Mouse (Mus musculus) mature B cell (primary cell): Measurements from ENCODE around the gene Fap.

ENCODE experiments used
- in situ Hi-C: fragments of 300-500 bp; cut with MboI; formaldehyde crosslinking; loops from 2 replicates; pipeline ENCODE4 v1.14.3; 2019

Gene Fap

DNA sequence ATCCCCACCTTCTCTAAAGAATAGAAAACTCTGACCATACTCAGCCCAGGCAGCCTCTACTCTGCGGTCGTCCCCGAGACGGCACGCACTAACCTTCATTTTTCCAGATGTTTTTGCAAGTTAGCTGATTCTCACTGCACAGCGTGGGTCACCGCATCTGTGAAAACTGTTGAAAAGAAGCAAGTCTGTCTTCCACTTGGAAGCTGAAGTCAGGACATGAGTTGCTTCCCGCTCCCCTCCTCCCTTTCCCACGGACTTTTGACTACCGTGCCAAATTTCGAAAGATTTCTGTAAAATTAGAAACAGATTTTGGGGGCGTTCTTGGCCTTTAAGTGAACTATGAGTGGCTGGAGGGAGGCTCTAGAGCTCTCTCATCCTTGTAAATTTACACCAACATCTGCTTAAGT lies at the start of gene Fap:
TSS of gene Fap (minus strand) at position 323 of the 407 bp plus-strand sequence.
- in situ Hi-C loops: no loop called here

- in situ Hi-C loops: no loop called here
Measured at GRCm38 (mm10) chr2:62623024-62623441, 49.2 kb upstream of the Fap start.

- in situ Hi-C loops: no loop called here
Measured at GRCm38 (mm10) chr2:62619679-62620078, 45.8 kb upstream of the Fap start.

DNA sequence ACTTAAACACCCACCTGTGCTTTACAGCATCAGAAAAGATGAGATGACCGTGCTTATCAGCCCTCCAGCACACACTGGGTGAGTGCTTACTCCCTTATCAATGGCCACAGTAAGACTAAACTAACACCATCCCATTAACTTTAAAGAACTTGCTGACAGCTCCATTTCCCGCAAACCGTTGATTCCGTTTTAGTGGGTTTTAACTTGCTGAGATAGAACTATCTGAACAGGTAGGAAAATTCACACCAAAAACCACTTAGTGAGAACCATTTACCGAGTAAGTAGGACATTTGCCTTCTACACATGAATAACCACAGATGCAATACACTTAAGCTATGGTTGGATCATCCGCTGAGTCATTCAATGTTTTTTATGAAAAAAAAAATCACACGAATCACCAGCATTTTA lies 45.1 kb upstream of the Fap start:
- in situ Hi-C loops: no loop called here

DNA sequence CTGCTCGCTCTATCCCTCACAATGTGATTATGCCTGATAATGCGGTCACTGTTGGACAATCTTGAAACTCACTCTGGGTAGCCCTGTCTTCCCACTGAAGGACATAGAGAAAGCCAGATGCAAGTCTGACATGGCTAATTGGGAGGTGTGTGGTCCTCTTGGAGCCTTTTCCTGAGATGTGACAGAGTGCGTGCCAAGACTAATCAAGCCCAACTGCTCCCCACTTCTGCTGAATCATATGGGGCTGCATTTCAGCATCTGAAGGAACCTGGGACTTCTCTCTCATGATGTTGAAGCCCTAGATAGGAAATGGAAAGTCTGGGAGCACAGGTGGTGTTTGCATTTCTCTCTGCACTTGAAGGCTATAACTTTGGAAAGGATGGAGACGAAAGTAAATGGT lies 39.3 kb upstream of the Fap start:
- in situ Hi-C loops: no loop called here

DNA sequence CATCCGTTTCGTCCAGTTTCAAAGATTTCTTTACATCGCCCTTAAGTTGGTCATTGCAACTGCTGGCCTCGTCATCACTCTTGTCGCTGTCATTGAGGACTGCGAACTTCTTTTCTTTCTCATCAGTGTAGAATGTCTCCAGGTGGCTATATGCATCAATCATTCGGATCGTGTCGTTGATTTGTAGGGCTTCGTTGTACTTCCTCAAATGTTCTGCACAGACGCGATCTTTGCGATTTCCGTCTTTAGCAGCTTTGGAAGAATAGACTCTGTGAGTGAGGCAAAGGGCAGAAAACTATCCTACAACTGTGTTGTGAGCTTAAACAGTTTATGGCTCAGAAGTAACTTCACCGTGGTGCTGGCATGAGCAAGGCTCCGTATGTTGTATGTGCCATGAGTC lies 32.3 kb upstream of the Fap start:
- in situ Hi-C loops: no loop called here

DNA sequence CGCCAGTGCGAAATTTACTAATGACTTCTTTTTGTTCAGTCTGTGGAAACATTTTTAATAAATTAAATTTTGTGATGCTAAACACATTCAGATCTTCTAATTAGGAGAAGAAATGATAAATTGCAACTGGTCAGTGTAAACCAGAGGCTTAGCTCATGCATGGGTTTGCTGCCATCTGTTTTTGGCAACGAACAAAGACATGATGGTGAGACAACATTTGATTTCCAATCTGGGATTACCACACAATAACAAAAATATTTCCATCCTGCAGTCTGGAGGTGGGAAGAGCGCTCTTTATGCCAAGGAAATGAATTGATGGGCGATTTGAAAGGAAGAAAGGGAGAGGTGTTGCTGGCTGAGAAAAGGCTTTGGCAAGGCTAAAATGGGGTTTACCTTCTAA lies 29.7 kb upstream of the Fap start:
- in situ Hi-C loops: no loop called here

- in situ Hi-C loops: no loop called here
Measured at GRCm38 (mm10) chr2:62596586-62596985, 22.7 kb upstream of the Fap start.

DNA sequence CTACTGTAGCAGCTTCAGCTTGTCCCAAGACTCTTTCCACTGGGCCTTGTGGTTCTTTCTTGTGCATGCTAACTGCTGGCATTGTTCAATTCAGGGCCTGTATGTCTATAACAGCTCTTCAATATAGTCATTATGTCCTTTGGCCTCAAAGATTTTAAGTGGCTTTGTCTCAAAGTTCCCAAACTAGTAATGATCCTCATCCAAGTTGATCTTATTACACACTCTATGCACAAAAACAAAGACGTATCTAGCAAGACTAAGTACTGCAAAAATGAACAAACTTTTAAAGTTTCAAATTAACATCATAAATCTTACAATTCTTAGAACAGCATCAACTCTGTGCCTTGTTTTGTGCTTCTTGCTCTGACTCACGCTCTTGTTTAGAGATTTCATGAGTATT lies 20.6 kb upstream of the Fap start:
- in situ Hi-C loops: no loop called here

DNA sequence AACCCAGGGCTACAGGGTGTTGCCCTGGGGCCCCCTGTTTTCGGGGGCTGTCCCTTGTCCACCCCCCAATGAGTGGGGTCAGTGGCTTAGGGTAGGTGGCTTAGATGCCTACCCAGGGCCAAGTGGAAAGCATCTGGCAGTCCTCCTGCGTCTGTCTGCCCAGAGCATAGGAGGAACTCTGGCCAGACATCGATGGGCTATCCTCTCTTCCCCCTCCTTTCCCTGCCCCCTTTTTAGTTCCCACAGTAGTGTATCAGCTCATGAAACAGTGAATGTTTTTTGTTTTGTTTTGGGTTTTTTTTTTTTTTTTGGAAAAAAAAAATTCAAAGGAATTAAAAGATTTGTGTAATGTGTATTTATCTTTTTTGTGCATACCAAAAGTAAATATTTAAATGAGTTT lies 17.7 kb upstream of the Fap start:
- in situ Hi-C loops: no loop called here

GRCm38 (mm10) chr2:62589333-62589732 lies 15.5 kb upstream of the Fap start:
- in situ Hi-C loops: no loop called here

- in situ Hi-C loops: no loop called here
Measured at GRCm38 (mm10) chr2:62585769-62586168, 11.9 kb upstream of the Fap start.

GRCm38 (mm10) chr2:62574962-62575361 lies 1.1 kb upstream of the Fap start:
- in situ Hi-C loops: no loop called here

DNA sequence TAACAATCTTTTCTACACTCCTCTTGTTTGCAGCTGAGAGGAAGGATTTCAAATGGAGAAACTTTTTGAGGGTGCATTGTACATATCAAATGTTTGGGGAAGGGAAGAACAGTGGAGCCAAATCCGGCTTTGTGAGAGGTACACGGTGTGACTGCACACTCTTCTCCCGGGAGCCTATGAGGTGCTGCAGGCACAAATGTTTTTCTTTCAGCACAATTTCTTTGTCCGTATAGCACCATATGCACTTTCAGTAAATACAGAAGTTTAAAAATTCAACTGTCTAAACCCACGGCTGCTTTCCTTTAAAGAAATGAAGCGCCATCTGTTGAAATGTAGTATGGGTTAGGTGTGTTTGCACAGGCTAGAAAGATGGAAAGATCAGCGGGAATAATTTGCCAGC lies 375 bp upstream of the Fap start:
- in situ Hi-C loops: no loop called here

DNA sequence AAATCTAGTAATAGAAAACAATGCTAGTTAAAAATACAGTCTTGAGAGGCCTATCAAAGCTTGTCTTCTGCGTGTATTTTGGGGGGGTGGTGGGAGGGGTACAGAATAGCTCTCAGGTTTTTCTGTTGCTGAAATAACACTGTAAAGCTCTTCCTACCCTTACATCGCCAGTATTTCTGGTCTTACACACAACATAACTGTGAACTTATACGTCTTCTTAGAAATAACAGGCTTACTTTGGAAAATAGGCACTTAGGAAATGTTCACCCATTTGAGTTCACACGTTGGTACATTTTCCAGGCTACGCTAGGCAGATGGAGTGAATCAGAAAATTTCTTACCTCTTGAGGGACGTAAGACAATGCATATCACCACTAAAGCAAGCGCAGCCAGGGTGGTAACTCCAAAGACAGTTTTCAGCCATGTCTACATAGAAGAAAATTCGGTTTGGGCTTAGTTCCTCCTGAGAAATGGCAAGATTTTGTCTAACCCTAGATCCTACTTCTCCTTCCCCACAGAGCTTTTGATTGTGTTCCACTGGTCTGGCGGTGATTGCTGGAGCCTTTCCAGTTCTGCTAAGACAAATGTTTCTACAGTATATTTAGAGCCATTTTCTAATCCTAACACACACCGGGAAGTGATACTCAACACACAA lies 649 bp downstream of the Fap start:
- in situ Hi-C loops: no loop called here

- in situ Hi-C loops: no loop called here
Measured at GRCm38 (mm10) chr2:62564687-62565086, 9.2 kb downstream of the Fap start.

DNA sequence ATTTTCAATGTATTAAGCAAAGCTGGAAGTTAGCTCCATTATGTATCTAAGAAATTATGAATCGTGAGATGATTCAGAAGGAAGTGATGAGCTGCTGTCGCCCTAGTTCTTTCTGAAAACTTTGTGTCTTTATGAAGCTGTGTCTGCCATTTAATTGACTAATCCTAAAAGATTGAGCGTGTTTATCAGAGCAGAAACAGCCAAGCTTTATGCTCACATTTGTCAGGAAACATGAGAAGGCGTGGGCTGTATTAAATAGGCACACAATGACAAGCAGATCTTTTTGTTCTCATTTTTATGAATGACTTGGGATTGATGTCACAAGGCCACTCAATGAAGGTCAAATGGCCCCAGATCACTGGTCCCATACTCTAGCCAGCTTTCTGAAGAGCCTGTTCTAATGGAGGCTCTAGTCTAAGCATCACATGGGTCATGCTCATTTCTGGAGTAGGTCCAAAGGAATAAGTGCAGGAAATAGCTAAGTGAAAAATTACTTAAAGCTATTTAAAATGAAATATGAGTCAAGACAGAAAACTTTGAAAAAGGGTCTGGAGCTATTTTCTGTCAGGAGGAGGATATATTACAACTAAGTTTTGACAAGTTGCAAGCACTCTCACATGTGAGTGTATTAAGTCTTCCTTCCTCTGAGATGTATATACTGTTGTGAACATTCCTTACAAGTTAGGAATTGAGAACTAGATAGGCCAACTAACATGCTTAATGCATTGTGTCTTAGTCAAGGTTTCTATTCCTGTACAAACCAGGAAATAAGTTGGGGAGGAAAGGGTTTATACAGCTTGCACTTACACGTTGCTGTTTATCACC lies 11.0 kb downstream of the Fap start:
- in situ Hi-C loops: no loop called here

- in situ Hi-C loops: no loop called here
Measured at GRCm38 (mm10) chr2:62557417-62557816, 16.5 kb downstream of the Fap start.

DNA sequence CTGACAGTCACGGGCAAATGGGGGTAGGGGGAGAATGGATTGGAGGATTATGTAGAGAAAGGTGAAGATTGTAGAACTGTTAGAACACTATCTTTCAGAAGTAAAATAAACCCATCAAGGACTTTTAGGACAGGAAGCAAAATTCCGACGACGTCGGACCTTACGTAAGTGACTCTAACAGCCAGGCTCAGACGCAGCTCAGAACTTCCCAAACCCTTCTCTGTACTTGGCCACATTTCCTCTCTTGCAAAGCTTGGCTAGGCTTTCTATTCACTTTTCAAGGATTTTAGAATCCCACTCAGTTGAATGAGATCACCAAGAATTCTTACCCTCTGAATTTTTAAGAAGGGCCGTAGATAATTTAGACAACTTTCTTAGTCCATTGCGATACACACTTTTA lies 17.5 kb downstream of the Fap start:
- in situ Hi-C loops: no loop called here

DNA sequence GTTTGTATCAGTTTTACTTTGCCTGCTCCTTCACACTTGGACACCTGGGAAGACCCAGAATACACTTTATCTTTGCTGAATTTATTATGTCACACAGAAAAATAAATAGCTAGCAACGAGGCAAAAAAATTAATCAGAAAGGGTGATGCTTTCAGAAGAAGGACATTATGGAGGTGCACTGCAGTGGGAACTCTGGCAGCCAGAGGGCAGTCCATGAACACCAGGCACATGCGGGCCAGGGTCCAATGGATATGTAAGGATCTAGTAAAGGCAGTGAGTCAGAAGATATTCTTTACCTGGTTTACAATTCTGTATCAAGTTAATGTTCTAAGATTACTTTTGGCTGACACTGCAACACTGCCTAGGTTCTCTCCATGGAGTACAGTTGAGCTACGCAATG lies 24.2 kb downstream of the Fap start:
- in situ Hi-C loops: no loop called here

DNA sequence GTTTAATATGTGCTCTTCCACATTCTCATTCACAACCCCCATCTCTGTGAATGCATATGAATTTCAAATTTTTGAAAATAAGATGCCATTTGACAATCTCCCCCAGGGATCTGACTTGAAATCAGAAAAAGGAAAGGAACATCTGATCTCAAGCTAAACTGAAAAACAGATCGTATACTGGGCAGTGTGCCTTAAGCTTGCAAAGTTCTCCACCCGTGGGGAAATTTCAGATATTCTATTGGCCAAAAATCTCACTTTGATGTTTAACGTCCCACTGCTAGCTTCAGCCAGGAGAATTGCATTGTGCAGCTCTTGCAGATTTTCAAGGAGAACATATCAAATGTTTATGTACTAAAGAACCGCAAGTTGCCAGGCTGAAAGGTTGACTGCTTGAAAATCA lies 24.7 kb downstream of the Fap start:
- in situ Hi-C loops: no loop called here

- in situ Hi-C loops: no loop called here
Measured at GRCm38 (mm10) chr2:62548104-62548503, 25.8 kb downstream of the Fap start.

DNA sequence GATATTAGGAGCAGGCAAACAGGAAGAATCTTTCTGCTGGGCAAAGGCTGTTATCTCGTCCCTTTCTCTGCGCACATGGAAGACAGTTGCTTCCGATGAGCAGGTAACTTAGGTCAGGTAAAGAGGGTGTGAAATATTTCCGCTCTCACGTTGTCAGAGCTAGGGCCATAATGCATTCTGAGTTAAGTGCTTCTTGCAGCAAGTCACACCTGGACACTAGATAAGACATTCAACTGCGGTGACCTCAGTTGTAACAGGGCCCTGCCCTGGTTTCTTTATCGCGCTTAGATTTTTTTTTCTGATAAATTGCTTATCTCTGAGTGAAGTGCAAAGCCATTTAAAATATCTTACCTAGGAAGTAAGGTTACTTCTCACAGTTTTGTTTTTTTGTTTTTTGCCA lies 38.4 kb downstream of the Fap start:
- in situ Hi-C loops: no loop called here

GRCm38 (mm10) chr2:62531065-62531464 lies 42.8 kb downstream of the Fap start:
- in situ Hi-C loops: no loop called here
